Mouse (Mus musculus): ENCODE results near the gene Hnrnpab. TPM values are rescaled to one million over a fixed set of nuclear protein-coding genes. Genes with fewer than 3 reads are reported as not detected.
A peak's percentile ranks its signal among the peaks of the same experiment; 100 is the strongest.
"Not testable (repeated sequence)": the region's sequence is repeated elsewhere in the genome, so short reads cannot be mapped to it uniquely, and the experiment has no call there.

Hnrnpab gene
- polyA plus RNA-seq, 1 experiment from 2014 or later, result 191 TPM

DNA sequence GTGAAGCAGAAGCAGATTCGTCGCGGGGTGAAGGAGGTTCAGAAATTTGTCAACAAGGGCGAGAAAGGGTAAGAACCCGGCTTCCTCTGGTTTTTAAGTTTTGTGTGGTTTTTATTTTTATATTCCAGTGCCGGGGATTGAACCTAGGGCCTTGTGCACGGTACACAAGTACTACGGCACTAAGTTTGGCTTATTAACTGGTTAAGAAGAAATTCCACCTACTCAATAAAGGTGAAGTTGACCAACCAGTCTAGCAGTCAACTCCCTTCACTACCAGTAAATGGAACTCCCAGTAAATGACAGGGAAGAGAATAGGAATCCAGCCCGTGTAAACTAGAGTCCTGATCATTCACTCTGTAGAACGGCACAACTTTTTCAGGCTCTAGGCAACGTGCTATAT lies 13.4 kb upstream of the Hnrnpab start:
- 0% methylated on average over 11 of the region's 11 CpGs for WGBS
- peak overlapping the region; percentile 70 for H3K4me3 ChIP-seq (ENCODE audit: low read depth, low read length)
- H3K4me2 ChIP-seq (replicated peaks; ENCODE audit: low read depth), result peak overlapping the region; percentile 85
- H3K36me3 ChIP-seq (ENCODE audit: control insufficient read depth, insufficient read depth), result peaks cover 28% of the 10 kb centered on the region
- ATAC-seq, result no peak
- no peaks in the 10 kb centered on the region for H3K4me1 ChIP-seq (replicated peaks; ENCODE audit: control insufficient read depth, insufficient read depth, low read length)
- peak overlapping the region; percentile 68; the same call in 1 of the 2 replicates for H3K27ac ChIP-seq (ENCODE audit: low read depth, low read length)
- no peaks in the 10 kb centered on the region for H3K27me3 ChIP-seq (replicated peaks; ENCODE audit: control insufficient read depth, insufficient read depth, low read length)
- no peak for TF ChIP-seq CTCF (IDR thresholded peaks at IDR 0.05; ENCODE audit: low read depth)
- peak overlapping the region; percentile 66 for H3K9ac ChIP-seq (ENCODE audit: low read depth, low read length)
- H3K9me3 ChIP-seq (ENCODE audit: control insufficient read depth), result no peaks in the 10 kb centered on the region

- peak; percentile 86 for ATAC-seq
- H3K4me1 ChIP-seq (replicated peaks; ENCODE audit: control insufficient read depth, insufficient read depth, low read length), result peaks cover 3% of the 10 kb centered on the region; the same call in 1 of the 2 replicates
- H3K27me3 ChIP-seq (replicated peaks; ENCODE audit: control insufficient read depth, insufficient read depth, low read length), result no peaks in the 10 kb centered on the region
- H3K27ac ChIP-seq (ENCODE audit: low read depth, low read length), result peak within 1 kb of the TSS; percentile 68
- H3K9ac ChIP-seq (ENCODE audit: low read depth, low read length), result peak within 1 kb of the TSS; percentile 66
- under 1% methylated on average over 51 of the region's 51 CpGs for WGBS
- TF ChIP-seq CTCF (IDR thresholded peaks at IDR 0.05; ENCODE audit: low read depth), result 0 out of 2 replicates have a peak, but pooled peaks have one; percentile 2
- H3K9me3 ChIP-seq (ENCODE audit: control insufficient read depth), result no peaks in the 10 kb centered on the region
- H3K4me2 ChIP-seq (replicated peaks; ENCODE audit: low read depth), result peak within 1 kb of the TSS; percentile 85
- H3K4me3 ChIP-seq (ENCODE audit: low read depth, low read length), result peak within 1 kb of the TSS; percentile 70
- peaks cover 22% of the 10 kb centered on the region for H3K36me3 ChIP-seq (ENCODE audit: control insufficient read depth, insufficient read depth)
Measured at GRCm38 (mm10) chr11:51619409-51620060, 12.9 kb upstream of the Hnrnpab start, which contains the start of gene Nhp2. TSS of gene Nhp2 (plus strand) at chr11:51619735.

- no peak for TF ChIP-seq CTCF (IDR thresholded peaks at IDR 0.05; ENCODE audit: low read depth)
- H3K4me3 ChIP-seq (ENCODE audit: low read depth, low read length), result peak overlapping the region; percentile 28
- peak overlapping the region; percentile 85 for H3K4me2 ChIP-seq (replicated peaks; ENCODE audit: low read depth)
- 0 out of 2 replicates have a peak overlapping the region, but pooled peaks have one; percentile 22 for H3K9ac ChIP-seq (ENCODE audit: low read depth, low read length)
- H3K9me3 ChIP-seq (ENCODE audit: control insufficient read depth), result no peaks in the 10 kb centered on the region
- ATAC-seq, result peak; percentile 44
- H3K27me3 ChIP-seq (replicated peaks; ENCODE audit: control insufficient read depth, insufficient read depth, low read length), result no peaks in the 10 kb centered on the region
- H3K4me1 ChIP-seq (replicated peaks; ENCODE audit: control insufficient read depth, insufficient read depth, low read length), result peaks cover 3% of the 10 kb centered on the region; the same call in 1 of the 2 replicates
- peaks cover 16% of the 10 kb centered on the region for H3K36me3 ChIP-seq (ENCODE audit: control insufficient read depth, insufficient read depth)
- H3K27ac ChIP-seq (ENCODE audit: low read depth, low read length), result peak overlapping the region; percentile 67; the same call in 1 of the 2 replicates
- WGBS, result 44% methylated on average over 8 of the region's 8 CpGs
Measured at GRCm38 (mm10) chr11:51618894-51619408, 12.3 kb upstream of the Hnrnpab start.

DNA sequence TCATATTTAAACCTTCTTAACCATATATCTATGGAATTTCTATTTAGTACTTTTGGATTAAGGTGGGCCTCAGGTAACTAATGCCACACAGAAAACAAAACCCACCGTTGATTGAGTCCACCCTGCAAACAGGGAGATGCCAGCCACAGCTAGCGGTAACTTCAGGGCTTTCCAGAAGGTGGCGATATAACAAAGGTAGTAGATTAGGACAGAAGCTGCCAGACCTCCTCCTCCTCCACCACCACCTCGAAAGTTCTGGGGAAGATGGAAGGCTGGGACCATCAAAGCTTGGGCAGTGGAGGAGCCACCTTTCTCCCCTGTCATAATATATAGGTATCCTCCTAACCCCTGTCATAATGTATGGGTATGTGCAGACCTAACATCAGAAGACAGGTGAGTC lies 11.0 kb upstream of the Hnrnpab start:
- peak; percentile 90 for TF ChIP-seq CTCF (IDR thresholded peaks at IDR 0.05; ENCODE audit: low read depth)
- Histone ChIP-seq H3K9ac (ENCODE audit: low read depth, low read length) (no peak overlapping the region), H3K27me3 (replicated peaks; ENCODE audit: control insufficient read depth, insufficient read depth, low read length) (no peaks in the 10 kb centered on the region), H3K9me3 (ENCODE audit: control insufficient read depth) (no peaks in the 10 kb centered on the region), H3K4me1 (replicated peaks; ENCODE audit: control insufficient read depth, insufficient read depth, low read length) (peaks cover 3% of the 10 kb centered on the region; the same call in 1 of the 2 replicates), H3K4me3 (ENCODE audit: low read depth, low read length) (no peak overlapping the region), H3K27ac (ENCODE audit: low read depth, low read length) (no peak overlapping the region), H3K36me3 (ENCODE audit: control insufficient read depth, insufficient read depth) (peaks cover 4% of the 10 kb centered on the region), H3K4me2 (replicated peaks; ENCODE audit: low read depth) (no peak overlapping the region)
- 1% methylated on average over 4 of the region's 4 CpGs for whole genome bisulfite sequencing
- no peak for ATAC-seq

GRCm38 (mm10) chr11:51616113-51616512 lies 9.5 kb upstream of the Hnrnpab start:
- Histone ChIP-seq H3K4me2 (replicated peaks; ENCODE audit: low read depth) (peak overlapping the region; percentile 70), H3K27ac (ENCODE audit: low read depth, low read length) (0 out of 2 replicates have a peak overlapping the region, but pooled peaks have one; percentile 91), H3K9ac (ENCODE audit: low read depth, low read length) (peak overlapping the region; percentile 53; the same call in 1 of the 2 replicates), H3K4me3 (ENCODE audit: low read depth, low read length) (peak overlapping the region; percentile 32)
- H3K36me3 ChIP-seq (ENCODE audit: control insufficient read depth, insufficient read depth); ATAC-seq; H3K4me1 ChIP-seq (replicated peaks; ENCODE audit: control insufficient read depth, insufficient read depth, low read length); H3K27me3 ChIP-seq (replicated peaks; ENCODE audit: control insufficient read depth, insufficient read depth, low read length); H3K9me3 ChIP-seq (ENCODE audit: control insufficient read depth): not testable (repeated sequence)
- WGBS, result 79% methylated on average over 7 of the region's 7 CpGs

GRCm38 (mm10) chr11:51615601-51616000 lies 9.0 kb upstream of the Hnrnpab start:
- no peaks in the 10 kb centered on the region for H3K36me3 ChIP-seq (ENCODE audit: control insufficient read depth, insufficient read depth)
- peak overlapping the region; percentile 53 for H3K9ac ChIP-seq (ENCODE audit: low read depth, low read length)
- H3K4me3 ChIP-seq (ENCODE audit: low read depth, low read length), result peak overlapping the region; percentile 32
- peak; percentile 22; the same call in 1 of the 2 replicates for TF ChIP-seq CTCF (IDR thresholded peaks at IDR 0.05; ENCODE audit: low read depth)
- under 1% methylated on average over 14 of the region's 14 CpGs for WGBS
- no peaks in the 10 kb centered on the region for H3K9me3 ChIP-seq (ENCODE audit: control insufficient read depth)
- peaks cover 3% of the 10 kb centered on the region; the same call in 1 of the 2 replicates for H3K4me1 ChIP-seq (replicated peaks; ENCODE audit: control insufficient read depth, insufficient read depth, low read length)
- peak overlapping the region; percentile 70 for H3K4me2 ChIP-seq (replicated peaks; ENCODE audit: low read depth)
- H3K27ac ChIP-seq (ENCODE audit: low read depth, low read length), result peak overlapping the region; percentile 91
- no peaks in the 10 kb centered on the region for H3K27me3 ChIP-seq (replicated peaks; ENCODE audit: control insufficient read depth, insufficient read depth, low read length)
- ATAC-seq, result peak; percentile 70

Measured in intestine, postnatal 0 days (tissue).